Mouse (Mus musculus) erythroblast, embryonic 14.5 days (primary cell): ENCODE measurements around the gene Cggbp1. TPM values are rescaled to one million over a fixed set of nuclear protein-coding genes. Genes with fewer than 3 reads are reported as not detected.

ENCODE experiments used
- H3K27me3 ChIP-seq: 2 replicates; pipeline ENCODE4 v1.6.1; 2012; ENCODE audit warnings: inconsistent platforms; ENCODE audit not compliant: control insufficient read depth
- H3K36me3 ChIP-seq: 2 replicates; pipeline ENCODE4 v1.6.1; 2012; ENCODE audit warnings: mild to moderate bottlenecking, inconsistent platforms; ENCODE audit not compliant: control insufficient read depth
- H3K4me1 ChIP-seq: 2 replicates; pipeline ENCODE4 v1.6.1; 2012; ENCODE audit warnings: inconsistent platforms; ENCODE audit not compliant: control insufficient read depth
- H3K4me3 ChIP-seq: replicated peaks from 2 replicates; pipeline ENCODE3; 2012; ENCODE audit warnings: moderate library complexity, mild to moderate bottlenecking, inconsistent platforms
- H3K9me3 ChIP-seq: 2 replicates; pipeline ENCODE4 v1.6.1; 2012; ENCODE audit warnings: low read length, inconsistent platforms, mixed read lengths; ENCODE audit not compliant: control insufficient read depth
- GATA1 ChIP-seq: IDR thresholded peaks from 2 replicates; pipeline ENCODE4 v1.6.1; 2012; ENCODE audit warnings: low read length, inconsistent platforms, mixed read lengths
- TAL1 ChIP-seq: IDR thresholded peaks from 3 replicates; pipeline ENCODE4 v1.6.1; 2012; ENCODE audit warnings: low read length, inconsistent platforms, mixed read lengths
- polyA plus RNA-seq: library from polyadenylated mRNA; stranded (reverse); fragments of >175 nt; gene quantifications from 2 replicates; pipeline ENCODE4 v1.2.3, GENCODE M21; 2012

Cggbp1 gene
- polyA plus RNA-seq, 1 experiment, result 1.5 TPM

- TF ChIP-seq TAL1, result no peak
- no peak for TF ChIP-seq GATA1
- H3K4me3 ChIP-seq, result no peak overlapping the region
- no peaks in the 10 kb centered on the region for H3K9me3 ChIP-seq
- no peaks in the 10 kb centered on the region for H3K27me3 ChIP-seq
- no peaks in the 10 kb centered on the region for H3K4me1 ChIP-seq
- H3K36me3 ChIP-seq, result no peaks in the 10 kb centered on the region
These were observed 51.5 kb downstream of the Cggbp1 start for GRCm38 (mm10) chr16:64903328-64903727.

- Histone ChIP-seq H3K4me3 (no peak overlapping the region), H3K27me3 (no peaks in the 10 kb centered on the region), H3K4me1 (no peaks in the 10 kb centered on the region), H3K36me3 (no peaks in the 10 kb centered on the region), H3K9me3 (no peaks in the 10 kb centered on the region; the same call in 1 of the 2 replicates)
- TF ChIP-seq GATA1, result no peak
- no peak for TF ChIP-seq TAL1
These were observed 55.3 kb downstream of the Cggbp1 start for GRCm38 (mm10) chr16:64907112-64907511.

DNA sequence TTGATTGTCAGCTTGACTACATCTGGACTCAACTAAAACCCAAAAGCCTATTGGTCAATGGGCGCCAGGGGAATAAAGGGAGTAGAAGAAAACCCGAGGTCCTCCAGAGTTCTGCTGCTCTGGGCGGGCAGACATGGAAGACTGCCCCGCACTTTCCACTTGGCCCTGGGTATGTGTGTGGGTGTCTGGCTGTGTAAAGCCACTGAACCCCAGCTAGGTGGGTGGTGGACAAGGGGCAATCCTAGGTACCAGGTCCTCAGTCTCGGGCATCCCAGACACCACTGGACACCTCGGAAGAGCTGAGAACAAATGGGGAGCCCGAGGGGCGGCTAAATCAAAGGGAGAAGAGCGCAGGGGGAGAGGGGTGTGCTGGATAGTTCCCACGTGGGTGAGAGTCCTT lies 57.0 kb downstream of the Cggbp1 start:
- no peaks in the 10 kb centered on the region for H3K4me1 ChIP-seq
- no peak overlapping the region for H3K4me3 ChIP-seq
- no peaks in the 10 kb centered on the region for H3K36me3 ChIP-seq
- no peaks in the 10 kb centered on the region for H3K27me3 ChIP-seq
- TF ChIP-seq GATA1, result no peak
- TF ChIP-seq TAL1, result no peak
- no peaks in the 10 kb centered on the region; the same call in 1 of the 2 replicates for H3K9me3 ChIP-seq

Other genes starting within 250 kb of the Cggbp1 start
- not detected in 2 replicates for gene Csnka2ip, start 249.6 kb upstream of the Cggbp1 start, polyA plus RNA-seq
- 0.39 and 0.60 TPM in 2 replicates for gene 4930453N24Rik, start 80.8 kb upstream of the Cggbp1 start, polyA plus RNA-seq
- gene Zfp654, start 344 bp upstream of the Cggbp1 start, polyA plus RNA-seq, result 0.02 and 0.03 TPM in 2 replicates